Mouse (Mus musculus): Measurements from ENCODE around the gene Gm11983. TPM values are rescaled to one million over a fixed set of nuclear protein-coding genes. Genes with fewer than 3 reads are reported as not detected.

Gm11983 gene
- not detected in 2 replicates for polyA plus RNA-seq (2015; fragmentation: Nextera tagmentation; extraction: Ambion mirVana)

GRCm38 (mm10) chr11:6837554-6837953, at the start of gene Gm11983:
Gm11983 (minus strand) TSS chr11:6837654.

Other genes with a start within 250 kb of the Gm11983 start
- 7.0 and 8.1 TPM in 2 replicates for gene Nacad, start 231.6 kb downstream of the Gm11983 start, polyA plus RNA-seq (2015; fragmentation: Nextera tagmentation; extraction: Ambion mirVana)
- gene Tbrg4, start 211.6 kb downstream of the Gm11983 start, polyA plus RNA-seq (2015; fragmentation: Nextera tagmentation; extraction: Ambion mirVana): 33.9 and 34.8 TPM in 2 replicates
- gene Wap, start 199.0 kb downstream of the Gm11983 start, polyA plus RNA-seq (2015; fragmentation: Nextera tagmentation; extraction: Ambion mirVana): 0.24 TPM in 1 of 2 replicates, not detected in the other
- 4.5 and 4.8 TPM in 2 replicates for gene Ramp3, start 179.1 kb downstream of the Gm11983 start, polyA plus RNA-seq (2015; fragmentation: Nextera tagmentation; extraction: Ambion mirVana)
- gene Adcy1, start 225.8 kb upstream of the Gm11983 start, polyA plus RNA-seq (2015; fragmentation: Nextera tagmentation; extraction: Ambion mirVana): 0.79 and 0.81 TPM in 2 replicates